Mouse (Mus musculus) adrenal gland, postnatal 10 days (tissue): Measurements from ENCODE around the gene Gm17651. TPM values are rescaled to one million over a fixed set of nuclear protein-coding genes. Genes with fewer than 3 reads are reported as not detected.

Experiments
- DNase-seq: peaks from one replicate; pipeline ENCODE4 v3.0.0; 2021; ENCODE audit warnings: mixed read lengths
- microRNA-seq: library from miRNA; unstranded; fragments of <30 nt; microRNA quantifications from one replicate; pipeline ENCODE4 v1.2.0, GENCODE M21; 2021
- total RNA-seq, 2 experiments: library from RNA; stranded (reverse); gene quantifications; 2 replicates each; pipeline ENCODE4 v1.2.3; 2021

The Gm17651 gene
- total RNA-seq, 2 experiments from 2014 or later = not detected

DNA sequence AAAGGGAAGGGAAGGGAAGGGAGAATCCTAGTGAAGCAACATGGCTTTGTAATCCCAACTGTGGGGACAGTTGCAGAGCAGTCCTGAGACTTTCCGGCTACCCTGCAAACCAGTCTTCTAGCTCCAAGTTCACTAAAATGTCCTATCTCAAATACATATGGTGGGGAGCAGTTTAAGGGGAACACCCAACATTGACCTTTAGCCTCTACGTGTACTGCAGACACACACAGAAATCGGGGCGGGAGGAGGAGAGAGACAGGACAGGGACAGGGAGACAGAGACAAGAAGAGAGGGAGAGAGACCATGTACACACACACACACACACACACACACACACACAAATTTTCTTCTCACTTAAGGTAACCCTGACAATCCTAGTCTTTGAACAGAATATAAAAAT lies 44.6 kb downstream of the Gm17651 start:
- DNase-seq = no peak

DNA sequence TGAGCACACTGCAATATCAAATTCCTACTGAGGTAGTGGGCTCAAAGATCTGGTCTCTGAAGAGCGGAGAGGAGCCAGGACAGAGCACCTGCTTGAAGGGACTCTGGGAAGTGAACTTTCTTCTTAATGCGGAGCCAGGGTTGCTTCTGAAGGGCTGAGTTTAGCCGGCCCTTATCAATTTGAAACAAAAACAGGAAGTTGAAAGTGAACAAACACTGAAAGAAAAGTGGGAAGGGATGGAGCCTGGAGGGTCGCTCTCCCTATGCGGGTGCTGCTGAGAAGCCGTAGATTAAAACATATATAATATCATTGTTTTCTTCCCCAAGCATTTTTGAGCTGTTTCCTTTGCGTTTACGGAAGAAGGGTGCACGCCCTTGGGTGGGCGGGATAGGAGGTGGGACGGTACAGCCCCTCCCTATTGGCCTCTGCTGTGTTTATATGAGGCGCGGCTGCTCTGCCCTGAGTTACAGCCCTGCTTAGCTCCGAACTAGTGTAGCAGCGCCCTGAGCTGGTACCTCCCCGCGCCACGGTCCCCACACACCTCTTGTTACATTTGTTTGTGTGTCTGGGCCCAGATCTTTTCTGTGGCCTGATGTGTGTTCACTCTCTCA lies 46.0 kb downstream of the Gm17651 start, which contains the start of gene Fmo5:
Gene Fmo5, plus strand, starts transcription at position 414 of the 611 bp plus-strand sequence.
- DNase-seq = peak; percentile 82

DNA sequence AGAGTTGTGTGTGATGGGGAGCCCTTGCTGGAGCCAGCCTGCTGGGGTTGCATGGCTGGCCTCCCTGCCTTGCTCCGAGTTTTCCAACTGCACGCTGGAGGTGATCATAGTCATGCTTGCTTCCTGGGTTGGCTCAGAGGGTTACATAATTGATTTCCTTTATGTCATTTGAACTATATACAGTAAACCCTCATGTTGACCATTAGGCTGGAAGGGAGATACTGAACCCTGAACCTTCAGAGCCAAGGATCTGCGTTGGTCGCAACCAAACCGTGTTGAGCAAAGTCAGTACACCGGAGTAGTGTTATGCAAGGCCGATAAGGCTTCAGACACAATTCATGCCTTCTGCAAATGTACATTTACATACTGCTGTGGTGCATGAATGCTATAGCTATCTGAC lies 46.6 kb downstream of the Gm17651 start:
- no peak for DNase-seq

DNA sequence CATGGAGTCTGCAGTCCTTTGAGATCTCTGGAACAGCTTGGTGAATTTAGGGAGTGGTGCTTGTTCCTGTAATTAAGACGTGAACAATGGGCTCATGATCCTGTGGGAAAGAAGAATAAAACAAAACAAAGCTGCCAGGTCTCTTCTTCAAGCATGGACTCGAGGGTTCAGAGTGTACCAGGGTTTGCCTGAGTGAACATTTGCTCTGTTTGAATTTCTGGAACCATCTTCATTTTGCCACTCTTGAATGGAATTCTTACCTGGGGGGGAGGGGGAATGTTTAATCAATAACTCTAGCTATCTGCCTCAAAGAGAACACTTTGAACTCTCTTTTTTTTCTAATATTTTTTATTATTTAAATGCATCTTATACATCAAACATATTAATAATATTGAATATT lies 49.9 kb downstream of the Gm17651 start:
- DNase-seq = no peak

Small RNA genes within 50 kb of the gene (microRNA-seq; reads per million reads assigned to microRNA genes)
- not detected for gene Mir7225

Other genes starting within 250 kb of the Gm17651 start
- 10 to 100 TPM; 12.1 to 14.9 TPM for gene Chd1l, start 64.5 kb downstream of the Gm17651 start, total RNA-seq
- gene Fmo5, start 45.9 kb downstream of the Gm17651 start, total RNA-seq = 10 to 100 TPM; 12.4 to 21.2 TPM
- gene Prkab2, start 16.5 kb downstream of the Gm17651 start, total RNA-seq = 1 to 10 TPM; 7.2 to 9.3 TPM
- 100 to 1,000 TPM in 1 of 2 experiments, 10 to 100 TPM in 1; 79.3 to 173 TPM for gene Pde4dip, start 214.0 kb upstream of the Gm17651 start, total RNA-seq
- 10 to 100 TPM; 78.5 to 85.2 TPM for gene Sec22b, start 226.5 kb upstream of the Gm17651 start, total RNA-seq